Mouse (Mus musculus): ENCODE results near the gene Secisbp2l. TPM values are rescaled to one million over a fixed set of nuclear protein-coding genes. Genes with fewer than 3 reads are reported as not detected.

Secisbp2l gene
- polyA plus RNA-seq, 1 experiment from 2014 or later: 21.8 TPM

GRCm38 (mm10) chr2:125795118-125795517 is 12.4 kb upstream of the Secisbp2l start:
- WGBS: 78% methylated on average over 2 of the region's 2 CpGs
- Histone ChIP-seq H3K9ac (no peak overlapping the region), H3K4me2 (replicated peaks) (no peak overlapping the region), H3K27me3 (no peaks in the 10 kb centered on the region), H3K27ac (no peak overlapping the region), H3K4me1 (no peaks in the 10 kb centered on the region), H3K4me3 (no peak overlapping the region), H3K36me3 (no peaks in the 10 kb centered on the region), H3K9me3 (no peaks in the 10 kb centered on the region)
- no peak for ATAC-seq (ENCODE audit: low FRiP score, low read depth)

- Histone ChIP-seq H3K4me1 (no peaks in the 10 kb centered on the region), H3K9me3 (no peaks in the 10 kb centered on the region), H3K36me3 (no peaks in the 10 kb centered on the region), H3K4me2 (replicated peaks) (no peak overlapping the region), H3K9ac (no peak overlapping the region), H3K27me3 (no peaks in the 10 kb centered on the region), H3K27ac (no peak overlapping the region), H3K4me3 (no peak overlapping the region)
- 59% methylated on average over 2 of the region's 2 CpGs for WGBS
- no peak for ATAC-seq (ENCODE audit: low FRiP score, low read depth)
Measured at GRCm38 (mm10) chr2:125794166-125794565, 11.5 kb upstream of the Secisbp2l start.

- ATAC-seq (ENCODE audit: low FRiP score, low read depth): no peak
- no peaks in the 10 kb centered on the region for H3K4me1 ChIP-seq
- WGBS: 88% methylated on average over 11 of the region's 11 CpGs
- H3K9me3 ChIP-seq: no peaks in the 10 kb centered on the region
- H3K4me3 ChIP-seq: no peak overlapping the region
- H3K27ac ChIP-seq: no peak overlapping the region
- H3K27me3 ChIP-seq: no peaks in the 10 kb centered on the region
- no peak overlapping the region for H3K4me2 ChIP-seq (replicated peaks)
- H3K36me3 ChIP-seq: no peaks in the 10 kb centered on the region
- H3K9ac ChIP-seq: no peak overlapping the region
Measured at GRCm38 (mm10) chr2:125792879-125793261, 10.2 kb upstream of the Secisbp2l start.

GRCm38 (mm10) chr2:125792144-125792878 is 9.6 kb upstream of the Secisbp2l start:
- no peaks in the 10 kb centered on the region for H3K4me1 ChIP-seq
- H3K9ac ChIP-seq: no peak overlapping the region
- no peak for ATAC-seq (ENCODE audit: low FRiP score, low read depth)
- H3K27me3 ChIP-seq: no peaks in the 10 kb centered on the region
- no peak overlapping the region for H3K4me3 ChIP-seq
- H3K4me2 ChIP-seq (replicated peaks): no peak overlapping the region
- no peaks in the 10 kb centered on the region for H3K9me3 ChIP-seq
- no peaks in the 10 kb centered on the region for H3K36me3 ChIP-seq
- H3K27ac ChIP-seq: no peak overlapping the region
- WGBS: 74% methylated on average over 2 of the region's 2 CpGs

- H3K27me3 ChIP-seq: no peaks in the 10 kb centered on the region
- no peaks in the 10 kb centered on the region for H3K4me1 ChIP-seq
- ATAC-seq (ENCODE audit: low FRiP score, low read depth): no peak
- H3K9me3 ChIP-seq: no peaks in the 10 kb centered on the region
- WGBS: 73% methylated on average over 7 of the region's 7 CpGs
- H3K4me2 ChIP-seq (replicated peaks): no peak overlapping the region
- H3K36me3 ChIP-seq: no peaks in the 10 kb centered on the region
- H3K9ac ChIP-seq: no peak overlapping the region
- no peak overlapping the region for H3K27ac ChIP-seq
- H3K4me3 ChIP-seq: no peak overlapping the region
Measured at GRCm38 (mm10) chr2:125791485-125791885, 8.8 kb upstream of the Secisbp2l start.

- no peak for ATAC-seq (ENCODE audit: low FRiP score, low read depth)
- 94% methylated on average over 4 of the region's 4 CpGs for WGBS
- Histone ChIP-seq H3K4me3 (no peak overlapping the region), H3K27ac (no peak overlapping the region), H3K36me3 (no peaks in the 10 kb centered on the region), H3K27me3 (no peaks in the 10 kb centered on the region), H3K9me3 (no peaks in the 10 kb centered on the region), H3K4me1 (no peaks in the 10 kb centered on the region), H3K9ac (no peak overlapping the region), H3K4me2 (replicated peaks) (no peak overlapping the region)
Measured at GRCm38 (mm10) chr2:125790242-125790641, 7.6 kb upstream of the Secisbp2l start.

GRCm38 (mm10) chr2:125789265-125789664 is 6.6 kb upstream of the Secisbp2l start:
- no peak for ATAC-seq (ENCODE audit: low FRiP score, low read depth)
- Histone ChIP-seq H3K9me3 (no peaks in the 10 kb centered on the region), H3K4me1 (no peaks in the 10 kb centered on the region), H3K27me3 (no peaks in the 10 kb centered on the region), H3K4me2 (replicated peaks) (no peak overlapping the region), H3K9ac (no peak overlapping the region), H3K36me3 (no peaks in the 10 kb centered on the region), H3K27ac (no peak overlapping the region), H3K4me3 (no peak overlapping the region)
- WGBS: 42% methylated on average over 5 of the region's 5 CpGs

GRCm38 (mm10) chr2:125788785-125789184 is 6.1 kb upstream of the Secisbp2l start:
- H3K9ac ChIP-seq: no peak overlapping the region
- no peaks in the 10 kb centered on the region for H3K9me3 ChIP-seq
- H3K4me1 ChIP-seq: no peaks in the 10 kb centered on the region
- WGBS: 67% methylated on average over 3 of the region's 3 CpGs
- H3K27ac ChIP-seq: no peak overlapping the region
- H3K4me2 ChIP-seq (replicated peaks): no peak overlapping the region
- no peaks in the 10 kb centered on the region for H3K36me3 ChIP-seq
- no peak overlapping the region for H3K4me3 ChIP-seq
- no peaks in the 10 kb centered on the region for H3K27me3 ChIP-seq
- no peak for ATAC-seq (ENCODE audit: low FRiP score, low read depth)

- Histone ChIP-seq H3K9ac (no peak overlapping the region), H3K4me2 (replicated peaks) (no peak overlapping the region), H3K4me1 (0 out of 2 replicates have a peak, but pooled peaks cover 1% of the 10 kb centered on the region), H3K27me3 (no peaks in the 10 kb centered on the region), H3K36me3 (no peaks in the 10 kb centered on the region), H3K4me3 (no peak overlapping the region), H3K27ac (no peak overlapping the region), H3K9me3 (no peaks in the 10 kb centered on the region)
- ATAC-seq (ENCODE audit: low FRiP score, low read depth): no peak
Measured at GRCm38 (mm10) chr2:125788351-125788750, 5.7 kb upstream of the Secisbp2l start.

- peaks cover 23% of the 10 kb centered on the region for H3K4me1 ChIP-seq
- 63% methylated on average over 4 of the region's 4 CpGs for WGBS
- no peak overlapping the region for H3K4me2 ChIP-seq (replicated peaks)
Measured at GRCm38 (mm10) chr2:125785021-125785420, 2.4 kb upstream of the Secisbp2l start.

GRCm38 (mm10) chr2:125784392-125784791 is 1.7 kb upstream of the Secisbp2l start:
- Histone ChIP-seq H3K27ac (no peak overlapping the region), H3K9me3 (no peaks in the 10 kb centered on the region), H3K4me2 (replicated peaks) (no peak overlapping the region), H3K27me3 (no peaks in the 10 kb centered on the region), H3K4me1 (peaks cover 24% of the 10 kb centered on the region), H3K4me3 (no peak overlapping the region), H3K36me3 (peaks cover 5% of the 10 kb centered on the region; the same call in 1 of the 2 replicates), H3K9ac (no peak overlapping the region)
- ATAC-seq (ENCODE audit: low FRiP score, low read depth): no peak
- WGBS: 27% methylated on average over 4 of the region's 4 CpGs

More at GRCm38 (mm10) chr2:125785021-125785420, 2.4 kb upstream of the Secisbp2l start:
- Histone ChIP-seq H3K9ac (no peak overlapping the region), H3K9me3 (no peaks in the 10 kb centered on the region), H3K27me3 (no peaks in the 10 kb centered on the region), H3K27ac (no peak overlapping the region), H3K36me3 (no peaks in the 10 kb centered on the region), H3K4me3 (no peak overlapping the region)
- ATAC-seq (ENCODE audit: low FRiP score, low read depth): no peak

GRCm38 (mm10) chr2:125783868-125784267 is 1.2 kb upstream of the Secisbp2l start:
- peaks cover 6% of the 10 kb centered on the region; the same call in 1 of the 2 replicates for H3K36me3 ChIP-seq
- H3K4me3 ChIP-seq: no peak overlapping the region
- WGBS: 43% methylated on average over 4 of the region's 4 CpGs
- H3K27me3 ChIP-seq: no peaks in the 10 kb centered on the region
- H3K4me1 ChIP-seq: peaks cover 24% of the 10 kb centered on the region
- no peak for ATAC-seq (ENCODE audit: low FRiP score, low read depth)
- H3K27ac ChIP-seq: no peak overlapping the region
- H3K9ac ChIP-seq: no peak overlapping the region
- no peak overlapping the region for H3K4me2 ChIP-seq (replicated peaks)
- no peaks in the 10 kb centered on the region for H3K9me3 ChIP-seq
